Mouse (Mus musculus): ENCODE measurements around the gene Lamb1. TPM values are rescaled to one million over a fixed set of nuclear protein-coding genes. Genes with fewer than 3 reads are reported as not detected.
A peak's percentile ranks its signal among the peaks of the same experiment; 100 is the strongest.

Gene Lamb1
- polyA plus RNA-seq, 1 experiment from 2014 or later, result 21.5 TPM

- no peaks in the 10 kb centered on the region; the same call in 1 of the 2 replicates for H3K36me3 ChIP-seq (ENCODE audit: control insufficient read depth, insufficient read depth)
- H3K9ac ChIP-seq (replicated peaks; ENCODE audit: low read depth, low read length), result no peak overlapping the region
- H3K27ac ChIP-seq (ENCODE audit: low read length), result no peak overlapping the region
- WGBS, result 90% methylated on average over 9 of the region's 9 CpGs
- no peak overlapping the region for H3K4me2 ChIP-seq (ENCODE audit: low read length)
- H3K27me3 ChIP-seq (replicated peaks; ENCODE audit: control insufficient read depth, insufficient read depth, low read length), result no peaks in the 10 kb centered on the region
- ATAC-seq, result no peak
- H3K9me3 ChIP-seq (ENCODE audit: control insufficient read depth, low read length), result no peaks in the 10 kb centered on the region
- peaks cover 7% of the 10 kb centered on the region for H3K4me1 ChIP-seq (replicated peaks; ENCODE audit: control insufficient read depth, insufficient read depth, low read length)
- H3K4me3 ChIP-seq (replicated peaks; ENCODE audit: low read length), result no peak overlapping the region
Measured at GRCm38 (mm10) chr12:31323136-31323695, 58.2 kb downstream of the Lamb1 start.

- Histone ChIP-seq H3K4me1 (replicated peaks; ENCODE audit: control insufficient read depth, insufficient read depth, low read length) (no peaks in the 10 kb centered on the region), H3K27me3 (replicated peaks; ENCODE audit: control insufficient read depth, insufficient read depth, low read length) (no peaks in the 10 kb centered on the region), H3K27ac (ENCODE audit: low read length) (no peak overlapping the region), H3K36me3 (ENCODE audit: control insufficient read depth, insufficient read depth) (peaks cover 4% of the 10 kb centered on the region), H3K4me2 (ENCODE audit: low read length) (no peak overlapping the region), H3K4me3 (replicated peaks; ENCODE audit: low read length) (no peak overlapping the region), H3K9me3 (ENCODE audit: control insufficient read depth, low read length) (no peaks in the 10 kb centered on the region), H3K9ac (replicated peaks; ENCODE audit: low read depth, low read length) (no peak overlapping the region)
- WGBS, result 92% methylated on average over 9 of the region's 9 CpGs
- no peak for ATAC-seq
Measured at GRCm38 (mm10) chr12:31327139-31327538, 62.1 kb downstream of the Lamb1 start.

- 89% methylated on average over 1 of the region's 1 CpGs for WGBS
- Histone ChIP-seq H3K27ac (ENCODE audit: low read length) (no peak overlapping the region), H3K36me3 (ENCODE audit: control insufficient read depth, insufficient read depth) (peaks cover 28% of the 10 kb centered on the region), H3K27me3 (replicated peaks; ENCODE audit: control insufficient read depth, insufficient read depth, low read length) (no peaks in the 10 kb centered on the region), H3K9ac (replicated peaks; ENCODE audit: low read depth, low read length) (no peak overlapping the region), H3K4me1 (replicated peaks; ENCODE audit: control insufficient read depth, insufficient read depth, low read length) (no peaks in the 10 kb centered on the region), H3K4me2 (ENCODE audit: low read length) (no peak overlapping the region), H3K4me3 (replicated peaks; ENCODE audit: low read length) (no peak overlapping the region), H3K9me3 (ENCODE audit: control insufficient read depth, low read length) (no peaks in the 10 kb centered on the region)
- no peak for ATAC-seq
Measured at GRCm38 (mm10) chr12:31333261-31333660, 68.2 kb downstream of the Lamb1 start.

- Histone ChIP-seq H3K9me3 (ENCODE audit: control insufficient read depth, low read length) (no peaks in the 10 kb centered on the region), H3K4me2 (ENCODE audit: low read length) (peak overlapping the region; percentile 93), H3K36me3 (ENCODE audit: control insufficient read depth, insufficient read depth) (peaks cover 7% of the 10 kb centered on the region; the same call in 1 of the 2 replicates), H3K4me1 (replicated peaks; ENCODE audit: control insufficient read depth, insufficient read depth, low read length) (peaks cover 12% of the 10 kb centered on the region), H3K4me3 (replicated peaks; ENCODE audit: low read length) (peak overlapping the region; percentile 83), H3K27ac (ENCODE audit: low read length) (no peak overlapping the region), H3K9ac (replicated peaks; ENCODE audit: low read depth, low read length) (peak overlapping the region; percentile 86), H3K27me3 (replicated peaks; ENCODE audit: control insufficient read depth, insufficient read depth, low read length) (no peaks in the 10 kb centered on the region)
- ATAC-seq, result no peak; the same call in 1 of the 2 replicates
- WGBS, result 29% methylated on average over 15 of the region's 15 CpGs
Measured at GRCm38 (mm10) chr12:31350191-31350943, 85.3 kb downstream of the Lamb1 start.

GRCm38 (mm10) chr12:31350944-31351928 lies 86.2 kb downstream of the Lamb1 start, which contains the start of gene Dld:
Dld (minus strand) TSS chr12:31351453.
- no peaks in the 10 kb centered on the region for H3K9me3 ChIP-seq (ENCODE audit: control insufficient read depth, low read length)
- H3K9ac ChIP-seq (replicated peaks; ENCODE audit: low read depth, low read length), result peak within 1 kb of the TSS; percentile 86
- no peaks in the 10 kb centered on the region for H3K27me3 ChIP-seq (replicated peaks; ENCODE audit: control insufficient read depth, insufficient read depth, low read length)
- H3K4me2 ChIP-seq (ENCODE audit: low read length), result peak within 1 kb of the TSS; percentile 93
- peaks cover 7% of the 10 kb centered on the region; the same call in 1 of the 2 replicates for H3K36me3 ChIP-seq (ENCODE audit: control insufficient read depth, insufficient read depth)
- peaks cover 12% of the 10 kb centered on the region for H3K4me1 ChIP-seq (replicated peaks; ENCODE audit: control insufficient read depth, insufficient read depth, low read length)
- peak within 1 kb of the TSS; percentile 83 for H3K4me3 ChIP-seq (replicated peaks; ENCODE audit: low read length)
- ATAC-seq, result peak; percentile 100
- WGBS, result 5% methylated on average over 66 of the region's 66 CpGs
- H3K27ac ChIP-seq (ENCODE audit: low read length), result peak within 1 kb of the TSS; percentile 45

- no peaks in the 10 kb centered on the region for H3K27me3 ChIP-seq (replicated peaks; ENCODE audit: control insufficient read depth, insufficient read depth, low read length)
- no peak overlapping the region for H3K4me3 ChIP-seq (replicated peaks; ENCODE audit: low read length)
- no peak overlapping the region for H3K27ac ChIP-seq (ENCODE audit: low read length)
- H3K9me3 ChIP-seq (ENCODE audit: control insufficient read depth, low read length), result no peaks in the 10 kb centered on the region
- H3K4me1 ChIP-seq (replicated peaks; ENCODE audit: control insufficient read depth, insufficient read depth, low read length), result no peaks in the 10 kb centered on the region
- no peaks in the 10 kb centered on the region for H3K36me3 ChIP-seq (ENCODE audit: control insufficient read depth, insufficient read depth)
- WGBS, result 36% methylated on average over 3 of the region's 3 CpGs
- no peak overlapping the region for H3K4me2 ChIP-seq (ENCODE audit: low read length)
- ATAC-seq, result no peak
- H3K9ac ChIP-seq (replicated peaks; ENCODE audit: low read depth, low read length), result no peak overlapping the region
Measured at GRCm38 (mm10) chr12:31366428-31366827, 101.4 kb downstream of the Lamb1 start.

GRCm38 (mm10) chr12:31367721-31368120 lies 102.7 kb downstream of the Lamb1 start:
- WGBS, result 85% methylated on average over 5 of the region's 5 CpGs
- H3K4me2 ChIP-seq (ENCODE audit: low read length), result no peak overlapping the region
- H3K4me1 ChIP-seq (replicated peaks; ENCODE audit: control insufficient read depth, insufficient read depth, low read length), result no peaks in the 10 kb centered on the region
- no peaks in the 10 kb centered on the region for H3K27me3 ChIP-seq (replicated peaks; ENCODE audit: control insufficient read depth, insufficient read depth, low read length)
- ATAC-seq, result no peak
- no peak overlapping the region for H3K27ac ChIP-seq (ENCODE audit: low read length)
- no peak overlapping the region for H3K9ac ChIP-seq (replicated peaks; ENCODE audit: low read depth, low read length)
- H3K9me3 ChIP-seq (ENCODE audit: control insufficient read depth, low read length), result no peaks in the 10 kb centered on the region
- H3K4me3 ChIP-seq (replicated peaks; ENCODE audit: low read length), result no peak overlapping the region
- H3K36me3 ChIP-seq (ENCODE audit: control insufficient read depth, insufficient read depth), result no peaks in the 10 kb centered on the region

GRCm38 (mm10) chr12:31369118-31369517 lies 104.1 kb downstream of the Lamb1 start:
- Histone ChIP-seq H3K4me3 (replicated peaks; ENCODE audit: low read length) (no peak overlapping the region), H3K9ac (replicated peaks; ENCODE audit: low read depth, low read length) (no peak overlapping the region), H3K27ac (ENCODE audit: low read length) (no peak overlapping the region), H3K9me3 (ENCODE audit: control insufficient read depth, low read length) (no peaks in the 10 kb centered on the region), H3K27me3 (replicated peaks; ENCODE audit: control insufficient read depth, insufficient read depth, low read length) (no peaks in the 10 kb centered on the region), H3K4me1 (replicated peaks; ENCODE audit: control insufficient read depth, insufficient read depth, low read length) (no peaks in the 10 kb centered on the region), H3K4me2 (ENCODE audit: low read length) (no peak overlapping the region), H3K36me3 (ENCODE audit: control insufficient read depth, insufficient read depth) (no peaks in the 10 kb centered on the region)
- WGBS, result 92% methylated on average over 1 of the region's 1 CpGs
- no peak for ATAC-seq

GRCm38 (mm10) chr12:31369656-31370055 lies 104.6 kb downstream of the Lamb1 start:
- H3K36me3 ChIP-seq (ENCODE audit: control insufficient read depth, insufficient read depth), result no peaks in the 10 kb centered on the region
- H3K4me2 ChIP-seq (ENCODE audit: low read length), result no peak overlapping the region
- no peak overlapping the region for H3K27ac ChIP-seq (ENCODE audit: low read length)
- H3K4me3 ChIP-seq (replicated peaks; ENCODE audit: low read length), result no peak overlapping the region
- ATAC-seq, result no peak
- H3K9me3 ChIP-seq (ENCODE audit: control insufficient read depth, low read length), result no peaks in the 10 kb centered on the region
- no peak overlapping the region for H3K9ac ChIP-seq (replicated peaks; ENCODE audit: low read depth, low read length)
- H3K4me1 ChIP-seq (replicated peaks; ENCODE audit: control insufficient read depth, insufficient read depth, low read length), result no peaks in the 10 kb centered on the region
- 92% methylated on average over 7 of the region's 7 CpGs for WGBS
- no peaks in the 10 kb centered on the region for H3K27me3 ChIP-seq (replicated peaks; ENCODE audit: control insufficient read depth, insufficient read depth, low read length)

Measured in forebrain, embryonic 16.5 days (tissue).